Mouse (Mus musculus): ENCODE data around the gene Mep1a. TPM values are rescaled to one million over a fixed set of nuclear protein-coding genes. Genes with fewer than 3 reads are reported as not detected.

Gene Mep1a
- total RNA-seq, 2 experiments from 2014 or later, result not detected

DNA sequence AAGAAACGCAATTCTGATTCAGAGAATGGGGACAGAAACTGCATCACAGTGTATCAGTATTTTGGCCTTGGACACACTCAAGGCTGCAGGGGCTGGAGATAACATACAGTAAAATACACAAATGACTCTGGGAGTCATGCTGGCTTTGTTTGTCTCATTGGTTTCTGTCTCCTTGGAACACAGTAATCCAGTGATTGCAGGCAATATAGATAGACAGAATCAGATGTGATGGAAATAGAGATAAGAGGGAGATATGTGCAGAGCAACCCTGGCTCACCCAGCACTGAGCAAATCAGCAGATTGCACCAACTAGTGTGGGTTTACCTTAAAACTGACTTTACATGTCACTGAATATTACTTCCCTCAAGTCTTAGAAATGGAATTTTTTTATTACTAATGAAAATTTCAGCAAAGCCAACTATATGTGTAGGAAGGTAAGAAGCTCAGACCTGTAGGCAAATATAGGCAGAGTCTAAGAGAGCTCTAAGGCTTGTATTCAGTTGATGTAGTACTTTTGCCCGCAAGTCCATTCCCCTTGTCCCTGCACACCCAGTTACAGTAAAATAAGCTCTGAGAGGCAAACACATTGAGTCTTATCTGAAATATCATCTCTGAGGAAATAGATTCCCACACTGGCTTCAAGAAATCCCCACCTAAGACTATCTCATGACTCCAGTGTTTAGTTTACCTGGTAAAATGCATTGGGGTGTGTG lies 14.0 kb downstream of the Mep1a start:
- intact Hi-C loops (cut with DNase I), result no loop called here
- DNase-seq, result no peak

DNA sequence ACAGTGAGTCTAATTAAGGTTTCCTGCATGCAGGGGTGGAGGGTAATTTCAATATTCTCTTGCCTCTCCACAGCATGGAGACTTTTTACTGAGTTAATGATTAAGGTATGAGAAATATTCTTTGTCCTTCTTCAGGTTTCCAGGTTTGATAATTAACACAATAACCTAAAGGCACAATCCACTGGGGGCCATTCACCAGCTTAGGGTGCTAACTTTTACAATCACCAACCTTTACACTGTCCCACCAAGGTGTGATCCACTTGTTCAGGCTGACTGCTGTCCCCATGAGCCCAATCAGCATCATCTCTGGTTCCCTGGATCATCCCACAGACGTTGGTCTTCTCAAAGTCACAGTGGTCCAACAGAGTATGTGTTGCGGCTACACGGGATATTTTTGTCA lies 16.6 kb downstream of the Mep1a start:
- intact Hi-C loops (cut with DNase I), result no loop called here
- DNase-seq, result no peak

DNA sequence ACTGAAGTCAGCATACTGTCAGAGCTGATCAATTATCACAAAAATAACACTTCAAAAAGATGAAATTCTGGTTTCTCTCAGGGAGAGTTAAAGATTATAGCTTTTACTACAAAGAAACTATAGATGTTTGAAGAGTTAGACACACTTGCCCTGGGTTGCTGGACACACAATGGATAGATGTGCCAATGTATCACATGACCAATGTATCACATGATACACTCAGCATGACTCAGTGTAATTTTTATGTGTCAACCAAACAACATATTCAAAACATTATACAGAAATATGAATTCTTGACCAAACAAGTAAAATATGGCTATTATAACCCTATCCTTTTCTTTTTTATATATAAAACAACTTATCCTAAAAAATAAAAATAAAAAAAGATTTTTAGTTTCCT lies 25.0 kb downstream of the Mep1a start:
- intact Hi-C loops (cut with DNase I), result no loop called here

DNA sequence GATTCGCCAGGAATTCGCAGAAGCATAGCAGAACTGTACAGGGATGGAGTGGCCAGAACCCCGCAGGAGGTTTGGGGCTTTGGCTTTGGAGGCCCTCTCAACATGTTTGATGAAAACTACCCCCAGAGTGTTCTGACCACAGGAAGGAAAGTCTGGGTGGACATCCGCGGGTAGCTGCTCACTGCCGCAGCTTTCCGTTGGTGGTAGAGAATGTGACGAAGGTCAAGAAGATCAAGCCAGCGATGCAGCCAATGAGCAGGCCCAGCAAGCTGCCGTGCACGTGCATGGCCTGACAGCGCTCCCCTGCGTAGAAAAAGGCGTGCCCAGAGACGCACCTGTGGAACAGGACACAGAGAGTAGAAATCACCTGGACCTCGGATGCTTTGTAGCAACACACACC lies 27.8 kb downstream of the Mep1a start:
- intact Hi-C loops (cut with DNase I), result no loop called here
- DNase-seq, result no peak

More for the DNA sequence above, 25.0 kb downstream of the Mep1a start:
- no peak for DNase-seq

DNA sequence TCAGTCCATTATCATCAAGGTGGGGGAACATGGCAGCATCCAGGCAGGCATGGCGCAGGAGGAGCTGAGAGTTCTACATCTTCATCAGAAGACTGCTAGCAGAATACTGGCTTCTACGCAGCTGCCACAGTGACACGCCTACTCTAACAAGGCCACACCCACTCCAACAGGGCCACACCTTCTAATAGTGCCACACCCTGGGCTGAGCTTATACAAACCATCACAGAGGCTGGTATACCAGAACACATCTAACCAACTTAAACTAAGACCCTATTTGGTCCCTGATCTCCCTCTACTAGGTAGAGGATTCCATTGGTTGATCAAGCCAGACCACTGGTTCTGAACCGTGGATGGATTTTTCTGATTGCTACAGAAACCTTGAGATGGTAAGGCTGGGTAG lies 30.1 kb downstream of the Mep1a start:
- intact Hi-C loops (cut with DNase I), result no loop called here
- DNase-seq, result no peak

DNA sequence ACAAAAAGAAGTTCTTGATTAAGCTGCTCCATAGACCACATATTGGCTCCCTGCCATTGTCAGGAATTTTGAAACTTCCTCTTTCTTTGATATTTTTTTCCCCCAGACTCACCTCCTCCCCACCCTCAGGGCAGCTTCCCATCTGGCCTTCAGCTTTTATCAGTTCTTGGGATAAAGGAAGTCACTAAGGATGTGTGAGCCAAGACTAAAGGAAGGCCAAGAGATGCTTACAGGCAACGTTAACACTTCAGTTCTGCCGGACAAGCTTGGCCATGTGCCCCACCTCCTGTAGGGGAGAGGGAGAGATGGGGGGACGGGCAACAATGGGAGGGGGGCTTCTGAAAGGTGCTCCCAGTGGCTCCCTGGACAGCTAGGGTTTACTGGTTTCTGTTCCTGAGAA lies 32.6 kb downstream of the Mep1a start:
- intact Hi-C loops (cut with DNase I), result no loop called here
- DNase-seq, result peak; percentile 19 to 23

DNA sequence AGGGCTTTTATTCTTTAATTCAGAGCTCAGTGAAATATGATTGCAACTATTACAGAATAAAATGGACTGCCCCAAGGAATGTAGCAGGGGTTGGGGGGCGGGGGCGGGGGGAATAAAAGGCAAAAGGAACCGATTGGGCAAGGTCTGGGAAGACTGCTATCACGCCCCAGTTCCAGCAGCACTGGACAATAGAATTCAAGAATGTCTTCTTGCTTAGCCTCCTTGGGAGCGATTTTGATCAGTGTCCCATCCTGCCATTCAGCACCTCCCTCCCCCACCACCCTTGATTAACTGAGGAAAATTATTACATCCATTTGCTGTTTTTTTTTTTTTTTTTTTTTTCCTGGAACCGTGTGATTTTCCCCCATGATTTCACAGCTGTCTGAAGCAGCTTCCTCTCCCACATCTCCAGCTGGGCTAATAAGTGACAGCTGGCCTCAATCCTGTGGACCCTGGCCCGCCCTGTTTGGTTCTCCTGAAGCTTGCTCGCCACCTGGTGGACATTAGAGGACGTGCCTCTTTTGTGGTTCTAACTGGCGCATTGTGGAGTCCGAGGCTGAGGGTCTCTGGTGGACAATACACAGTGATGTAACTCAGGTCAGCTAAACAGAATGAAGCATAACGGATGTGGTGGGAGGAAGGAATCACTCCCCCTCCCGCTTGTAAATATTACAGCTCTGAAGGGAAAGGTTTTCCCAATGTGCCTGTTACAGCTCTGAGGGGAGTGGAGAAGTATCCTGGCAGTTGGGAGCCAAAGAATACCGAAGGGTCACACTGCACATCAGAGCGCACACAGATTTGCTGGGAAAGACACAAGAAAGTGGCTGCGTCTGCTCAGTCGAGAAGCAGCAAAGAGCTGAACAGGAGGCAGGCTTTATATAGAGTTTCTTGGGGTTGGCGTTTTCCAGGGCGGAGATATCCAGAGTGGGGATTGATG lies 42.1 kb downstream of the Mep1a start:
- DNase-seq, result peak; percentile 82 to 87
- intact Hi-C loops (cut with DNase I), result loop anchor here (2.0 to 5.0 kb wide), 2 partner anchors 196 to 448 kb away; no protein-coding TSS in a partner anchor

DNA sequence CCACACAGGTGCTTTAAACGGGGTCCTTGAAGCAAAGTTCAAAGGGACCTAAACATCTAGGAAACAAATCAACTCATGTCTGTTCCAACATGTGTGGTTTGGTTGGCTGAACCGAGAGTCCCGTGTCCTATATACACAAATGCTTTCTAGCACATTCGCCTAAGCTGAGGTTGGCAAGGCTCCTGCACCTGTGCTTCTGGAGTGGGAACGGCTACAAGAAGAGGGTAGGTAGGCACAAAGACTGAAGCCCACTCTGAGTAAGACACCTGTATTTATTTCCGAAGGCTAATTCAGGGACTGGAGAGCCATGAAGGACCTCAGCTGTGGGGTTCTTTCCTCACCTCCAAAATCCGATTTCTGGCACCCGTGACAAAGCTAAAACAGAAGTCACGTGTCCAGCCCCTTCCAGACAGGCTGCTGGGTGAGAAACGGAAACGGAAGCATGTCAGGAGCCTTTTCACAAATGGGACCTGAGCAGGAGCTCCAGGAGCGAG lies 42.8 kb downstream of the Mep1a start:
- peak in 1 of 2 experiments; percentile 23 for DNase-seq
- intact Hi-C loops (cut with DNase I), result loop anchor here (2.0 to 5.0 kb wide), 2 partner anchors 195 to 447 kb away; no protein-coding TSS in a partner anchor

DNA sequence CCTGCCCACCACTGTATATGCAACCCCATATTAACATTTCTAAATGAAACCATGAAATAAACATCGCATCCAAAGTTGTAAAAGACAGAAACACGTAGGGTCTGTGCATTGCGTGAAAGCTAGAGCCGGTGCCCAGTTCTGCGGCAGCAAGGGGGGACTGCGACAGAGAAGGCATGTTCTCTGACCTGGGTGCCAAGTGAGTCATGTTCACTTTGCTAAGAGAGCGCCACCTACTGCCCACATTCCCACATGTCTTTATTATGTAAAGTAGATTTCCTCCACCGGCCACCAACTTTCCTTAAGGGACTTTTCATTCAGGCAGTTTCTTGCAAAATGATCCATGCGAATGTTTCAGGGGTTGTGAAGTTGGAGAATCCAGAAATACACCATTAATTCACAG lies 44.0 kb downstream of the Mep1a start:
- peak; percentile 78 to 89 for DNase-seq

DNA sequence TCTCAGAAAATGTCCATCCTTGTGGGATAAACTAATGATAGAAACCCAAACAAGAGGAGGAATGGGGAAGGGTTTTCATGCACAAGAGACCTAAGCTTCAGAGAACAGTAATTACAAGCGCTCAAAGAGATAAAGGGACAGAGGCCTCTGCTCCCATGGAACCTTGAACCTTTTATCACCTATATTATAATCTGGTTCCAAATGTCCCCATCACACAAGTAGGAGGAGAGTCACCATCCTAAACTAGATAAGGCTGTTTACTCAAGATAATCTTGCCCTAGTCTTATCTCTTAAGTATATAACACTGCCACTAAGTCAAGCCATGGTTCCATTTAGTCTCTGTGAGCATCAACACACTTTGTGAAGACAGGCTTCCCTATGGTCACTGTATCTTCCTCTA lies 51.4 kb downstream of the Mep1a start:
- no peak for DNase-seq
- intact Hi-C loops (cut with DNase I), result no loop called here

More for the DNA sequence above, 44.0 kb downstream of the Mep1a start:
- intact Hi-C loops (cut with DNase I), result loop anchor here (1.0 kb wide), 1 partner anchor 132 kb away; no protein-coding TSS in a partner anchor

DNA sequence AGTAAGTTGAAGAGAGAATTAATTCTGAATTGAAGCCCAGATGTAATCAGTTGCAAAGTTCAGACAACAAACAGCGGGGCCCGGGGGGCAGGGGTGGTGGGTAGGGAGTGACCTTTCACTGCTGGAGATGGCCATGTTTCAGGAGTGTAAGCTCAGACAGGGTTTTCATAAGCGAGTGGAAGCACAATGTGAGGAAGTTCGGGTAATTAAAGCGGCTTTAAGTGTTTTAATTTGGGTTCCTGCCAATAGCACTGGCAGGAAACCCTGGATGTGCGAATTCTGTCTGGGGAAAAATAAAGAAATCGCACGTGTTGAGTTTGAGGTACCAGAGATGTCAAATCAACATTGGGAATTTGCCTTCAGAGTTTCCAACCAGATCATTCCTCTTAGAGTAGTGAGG lies 68.1 kb downstream of the Mep1a start:
- peak in 1 of 2 experiments; percentile 14 for DNase-seq

DNA sequence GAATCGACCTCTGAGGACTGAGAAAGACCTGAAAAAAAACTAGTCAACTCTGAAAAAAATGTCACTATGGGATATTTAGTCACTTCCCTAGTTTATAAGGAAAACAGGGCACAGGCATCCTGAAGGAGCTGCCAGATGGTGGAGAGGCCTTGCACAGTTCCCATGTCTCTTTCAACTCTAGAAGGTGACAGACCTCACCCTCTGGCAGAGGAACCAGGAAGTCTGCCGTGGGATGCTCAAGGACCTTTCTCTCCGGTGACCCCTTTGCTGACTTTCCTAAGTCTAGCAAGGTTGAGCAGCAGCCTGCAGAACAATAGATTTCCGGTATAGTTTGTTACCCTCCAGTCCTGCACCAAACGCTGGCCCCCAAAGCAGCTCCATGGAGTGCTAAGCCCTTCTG lies 70.9 kb downstream of the Mep1a start:
- intact Hi-C loops (cut with DNase I), result loop anchor here (5.0 kb wide), 1 partner anchor 39 kb away; no protein-coding TSS in a partner anchor
- DNase-seq, result peak; percentile 7 to 21

More for the DNA sequence above, 68.1 kb downstream of the Mep1a start:
- intact Hi-C loops (cut with DNase I), result loop anchor here (5.0 kb wide), 1 partner anchor 42 kb away; no protein-coding TSS in a partner anchor

Other genes with a start within 250 kb of the Mep1a start
- gene Adgrf1, start 232.5 kb downstream of the Mep1a start, total RNA-seq (2021), result not detected
- gene Adgrf5, start 142.4 kb downstream of the Mep1a start, total RNA-seq (2021), result 100 to 1,000 TPM; 256 to 273 TPM
- not detected for gene Ankrd66, start 40.8 kb upstream of the Mep1a start, total RNA-seq (2021)
- 1 to 10 TPM; 5.1 to 7.2 TPM for gene Pla2g7, start 65.3 kb upstream of the Mep1a start, total RNA-seq (2021)
- gene Tdrd6, start 127.5 kb upstream of the Mep1a start, total RNA-seq (2021), result under 1 TPM in 1 of 2 experiments, not detected in 1; 0.05 TPM
- gene Slc25a27, start 164.4 kb upstream of the Mep1a start, total RNA-seq (2021), result 1 to 10 TPM; 3.6 to 4.8 TPM
- 1 to 10 TPM; 6.2 to 6.5 TPM for gene Cyp39a1, start 164.6 kb upstream of the Mep1a start, total RNA-seq (2021)

All from heart, postnatal 14 days (tissue).